Mouse (Mus musculus) cortical plate, adult 2 months (tissue): ENCODE measurements around the gene Btnl10.

Experiments used
- CTCF ChIP-seq: fragments of 200-500 bp; IDR thresholded peaks from 2 replicates; pipeline ENCODE4 v1.5.1; 2011; ENCODE audit warnings: mild to moderate bottlenecking, control low read depth, low read length; ENCODE audit not compliant: insufficient read depth; ENCODE audit errors: extremely low read depth
- POLR2A ChIP-seq: fragments of 200-500 bp; IDR thresholded peaks from 2 replicates; pipeline ENCODE4 v1.6.1; 2011; ENCODE audit warnings: mild to moderate bottlenecking, low read length, control low read depth; ENCODE audit not compliant: insufficient read depth; ENCODE audit errors: extremely low read depth

- TF ChIP-seq POLR2A, result no peak
- TF ChIP-seq CTCF, result no peak
These were observed 40.8 kb downstream of the Btnl10 start for GRCm38 (mm10) chr11:58958536-58958935.
